Comparison of ENCODE assay signal across 8 mouse cellular contexts in the genomic region with DNA sequence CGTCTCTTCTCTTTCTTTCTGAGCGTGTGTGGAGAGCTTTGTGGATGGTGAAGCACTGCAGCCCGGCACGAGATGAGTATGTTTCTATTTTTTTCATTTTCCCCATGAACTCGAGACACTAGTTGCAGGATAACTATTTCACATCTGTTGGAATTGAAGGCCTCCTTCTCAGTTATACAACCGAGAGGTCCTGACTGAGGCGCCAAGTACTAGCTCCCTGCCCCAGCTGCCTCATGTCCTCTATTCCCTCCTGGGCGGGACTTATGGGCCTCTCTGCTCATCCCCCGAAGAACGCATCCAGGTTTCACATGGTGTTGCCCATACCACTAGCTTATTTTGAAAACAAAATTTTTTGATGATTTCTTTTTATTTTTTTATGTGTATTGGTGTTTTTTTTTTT. TPM values are rescaled to one million over a fixed set of nuclear protein-coding genes. Genes with fewer than 3 reads are reported as not detected.
DNase-seq lines count a peak whose midpoint lies in the region; ATAC-seq and TF ChIP-seq lines count a peak whose summit lies in the region.

No protein-coding gene starts in this region.

- TF ChIP-seq EP300 in MEL (IDR thresholded peaks at IDR 0.05; ENCODE audit: low read depth in 1 of 2, low read length in 2 of 2) = no peak
- TF ChIP-seq EP300 in liver, postnatal 0 days (IDR thresholded peaks at IDR 0.05; ENCODE audit: low read depth) = no peak

- H3K9me3 ChIP-seq in heart, embryonic 11.5 days (replicated peaks; ENCODE audit: control insufficient read depth, low read length) = no peaks in the 10 kb centered on the region
- no peaks in the 10 kb centered on the region for H3K9me3 ChIP-seq in MEL (replicated peaks; ENCODE audit: insufficient read depth, low read length)
- H3K9me3 ChIP-seq in hindbrain, embryonic 12.5 days (replicated peaks) = no peaks in the 10 kb centered on the region
- no peaks in the 10 kb centered on the region for H3K9me3 ChIP-seq in liver, postnatal 0 days (ENCODE audit: low read length)

- 34% methylated on average over 10 of the region's 10 CpGs for WGBS in heart, embryonic 11.5 days (ENCODE audit: insufficient replicate concordance)
- 29% methylated on average over 10 of the region's 10 CpGs for WGBS in hindbrain, embryonic 12.5 days
- WGBS in liver, postnatal 0 days (ENCODE audit: insufficient replicate concordance) = 38% methylated on average over 10 of the region's 10 CpGs

- no peak overlapping the region for H3K9ac ChIP-seq in heart, embryonic 11.5 days (ENCODE audit: low read depth, low read length)
- peak overlapping the region; percentile 60 for H3K9ac ChIP-seq in MEL (ENCODE audit: control insufficient read depth, low read depth, low read length, poor library complexity, severe bottlenecking)
- H3K9ac ChIP-seq in hindbrain, embryonic 12.5 days = no peak overlapping the region
- no peak overlapping the region for H3K9ac ChIP-seq in liver, postnatal 0 days (replicated peaks)

- peaks cover 38% of the 10 kb centered on the region for H3K27me3 ChIP-seq in heart, embryonic 11.5 days (ENCODE audit: control insufficient read depth, insufficient read depth, low read length)
- H3K27me3 ChIP-seq in MEL (ENCODE audit: control insufficient read depth in 1 of 2, insufficient read depth in 2 of 2, low read length in 2 of 2) = peaks cover 0 to 3% of the 10 kb centered on the region in 2 experiments; a peak in 2 of 4 replicates
- H3K27me3 ChIP-seq in hindbrain, embryonic 12.5 days = peaks cover 24% of the 10 kb centered on the region
- peaks cover 36% of the 10 kb centered on the region for H3K27me3 ChIP-seq in liver, postnatal 0 days (ENCODE audit: insufficient read depth, low read length)

- DNase-seq in heart, adult 8-10 months (ENCODE audit: low spot score) = no peak
- peak; percentile 35 for DNase-seq in MEL (ENCODE audit: low read depth, low spot score)
- DNase-seq in liver, postnatal 0 days = no peak
- no peak for DNase-seq in urinary bladder, postnatal 14 days (ENCODE audit: low spot score)
- no peak for DNase-seq in left cerebral cortex, adult 18-20 months (ENCODE audit: low spot score in 2 of 2)
- no peak for DNase-seq in gastrocnemius, postnatal 10 days

- no peaks in the 10 kb centered on the region for H3K79me2 ChIP-seq in MEL (ENCODE audit: control insufficient read depth, insufficient read depth, low read length, poor library complexity)

- TF ChIP-seq POLR2A in MEL (IDR thresholded peaks at IDR 0.05; ENCODE audit: control insufficient read depth in 1 of 2, insufficient read depth in 1 of 2, low read depth in 1 of 2, low read length in 2 of 2, poor library complexity in 1 of 2) = no peak

- no peak overlapping the region for H3K27ac ChIP-seq in heart, embryonic 11.5 days (ENCODE audit: low read depth, low read length)
- H3K27ac ChIP-seq in MEL (ENCODE audit: control insufficient read depth, low read depth, low read length) = no peak overlapping the region
- H3K27ac ChIP-seq in hindbrain, embryonic 12.5 days = no peak overlapping the region; the same call in 1 of the 2 replicates
- H3K27ac ChIP-seq in liver, postnatal 0 days (ENCODE audit: low read depth) = no peak overlapping the region

- peak overlapping the region; percentile 47 for H3K4me2 ChIP-seq in heart, embryonic 11.5 days
- H3K4me2 ChIP-seq in hindbrain, embryonic 12.5 days (replicated peaks) = peak overlapping the region; percentile 60
- peak overlapping the region; percentile 58 for H3K4me2 ChIP-seq in liver, postnatal 0 days (ENCODE audit: low read depth, low read length)

- peaks cover 17% of the 10 kb centered on the region for H3K4me1 ChIP-seq in heart, embryonic 11.5 days (ENCODE audit: control insufficient read depth, insufficient read depth, low read length)
- H3K4me1 ChIP-seq in MEL (ENCODE audit: control insufficient read depth in 1 of 2, insufficient read depth in 2 of 2, low read length in 2 of 2) = peaks cover 0 to 10% of the 10 kb centered on the region in 2 experiments; a peak in 2 of 4 replicates
- peaks cover 53% of the 10 kb centered on the region for H3K4me1 ChIP-seq in hindbrain, embryonic 12.5 days
- H3K4me1 ChIP-seq in liver, postnatal 0 days (ENCODE audit: insufficient read depth) = peaks cover 10% of the 10 kb centered on the region

- no peak for TF ChIP-seq RAD21 in MEL (IDR thresholded peaks at IDR 0.05; ENCODE audit: low read depth, low read length)

- no peak for ATAC-seq in heart, embryonic 11.5 days (replicated peaks; ENCODE audit: insufficient number of reproducible peaks, low FRiP score, low TSS enrichment)
- no peak for ATAC-seq in hindbrain, embryonic 12.5 days (ENCODE audit: low FRiP score)
- ATAC-seq in liver, postnatal 0 days = no peak

- TF ChIP-seq CTCF in MEL (IDR thresholded peaks at IDR 0.05 in 2 of 3, conservative IDR thresholded peaks at IDR 0.05 in 1 of 3; ENCODE audit: control insufficient read depth in 1 of 3, insufficient read depth in 1 of 3, low read depth in 2 of 3, low read length in 3 of 3, poor library complexity in 1 of 3, severe bottlenecking in 1 of 3) = no peak
- no peak for TF ChIP-seq CTCF in liver, postnatal 0 days (IDR thresholded peaks at IDR 0.05; ENCODE audit: low read depth)

- 0 out of 2 replicates have a peak overlapping the region, but pooled peaks have one; percentile 13 for H3K4me3 ChIP-seq in heart, embryonic 11.5 days (ENCODE audit: low read depth, low read length)
- peak overlapping the region; percentile 55 to 69 for H3K4me3 ChIP-seq in MEL (ENCODE audit: control insufficient read depth in 1 of 2, insufficient read depth in 1 of 2, low read depth in 2 of 2, low read length in 2 of 2)
- peak overlapping the region; percentile 20; the same call in 1 of the 2 replicates for H3K4me3 ChIP-seq in hindbrain, embryonic 12.5 days
- no peak overlapping the region for H3K4me3 ChIP-seq in liver, postnatal 0 days (ENCODE audit: low read depth, low read length)

- no peaks in the 10 kb centered on the region for H3K36me3 ChIP-seq in heart, embryonic 11.5 days (ENCODE audit: control insufficient read depth, insufficient read depth, low read length)
- no peaks in the 10 kb centered on the region for H3K36me3 ChIP-seq in MEL (ENCODE audit: control insufficient read depth in 1 of 2, insufficient read depth in 2 of 2, low read length in 2 of 2)
- H3K36me3 ChIP-seq in hindbrain, embryonic 12.5 days = no peaks in the 10 kb centered on the region
- H3K36me3 ChIP-seq in liver, postnatal 0 days (replicated peaks; ENCODE audit: insufficient read depth, low read length) = no peaks in the 10 kb centered on the region

RNA-seq across cellular contexts. Expression of a gene that starts 3.9 kb away (rescaled TPM):
- 3.5 and 4.2 TPM in 2 replicates for polyA plus RNA-seq in heart, embryonic 11.5 days (2014; fragmentation: Nextera tagmentation; extraction: Ambion mirVana)
- 1 to 10 TPM; 1.0 to 1.5 (median 1.1) TPM for total RNA-seq in heart, adult 8-10 months (2022)
- total RNA-seq in MEL (2012; rRNA removed) = 0.39 TPM in 1 of 2 replicates, not detected in the other
- 1 to 10 TPM in 1 of 2 experiments, not detected in 1; 2.2 TPM for polyA plus RNA-seq in MEL (2012; ENCODE audit: insufficient read depth in 1 of 2, insufficient read length in 2 of 2, low read depth in 1 of 2, low replicate concordance in 2 of 2, missing spikeins in 1 of 2)
- polyA plus RNA-seq in hindbrain, embryonic 12.5 days (2016; fragmentation: Nextera tagmentation; extraction: Ambion mirVana) = 12.1 and 13.6 TPM in 2 replicates
- 0.15 and 0.20 TPM in 2 replicates for polyA plus RNA-seq in liver, postnatal 0 days (2015; fragmentation: Nextera tagmentation; extraction: Ambion mirVana)
- 1 to 10 TPM; 2.9 to 3.4 TPM for total RNA-seq in left cerebral cortex, adult 18-20 months (2021)
- total RNA-seq in gastrocnemius, postnatal 10 days (2021) = 1 to 10 TPM; 1.3 to 2.7 TPM

RNA-seq across cellular contexts. Expression of a gene that starts 10.8 kb away (rescaled TPM):
- 0.19 and 0.34 TPM in 2 replicates for polyA plus RNA-seq in heart, embryonic 11.5 days (2014; fragmentation: Nextera tagmentation; extraction: Ambion mirVana)
- 1 to 10 TPM; 1.9 to 3.5 (median 3.1) TPM for total RNA-seq in heart, adult 8-10 months (2022)
- 19.6 and 22.8 TPM in 2 replicates for total RNA-seq in MEL (2012; rRNA removed)
- polyA plus RNA-seq in MEL (2012; ENCODE audit: insufficient read depth in 1 of 2, insufficient read length in 2 of 2, low read depth in 1 of 2, low replicate concordance in 2 of 2, missing spikeins in 1 of 2) = 10 to 100 TPM in 1 of 2 experiments, not detected in 1; 23.7 TPM
- 1.6 and 2.1 TPM in 2 replicates for polyA plus RNA-seq in hindbrain, embryonic 12.5 days (2016; fragmentation: Nextera tagmentation; extraction: Ambion mirVana)
- polyA plus RNA-seq in liver, postnatal 0 days (2015; fragmentation: Nextera tagmentation; extraction: Ambion mirVana) = 1.1 and 1.7 TPM in 2 replicates
- total RNA-seq in left cerebral cortex, adult 18-20 months (2021) = under 1 TPM in 1 of 2 experiments, not detected in 1; 0.12 TPM
- 1 to 10 TPM; 1.8 to 2.9 TPM for total RNA-seq in gastrocnemius, postnatal 10 days (2021)

RNA-seq across cellular contexts. Expression of a gene that starts 20.4 kb away (rescaled TPM):
- polyA plus RNA-seq in heart, embryonic 11.5 days (2014; fragmentation: Nextera tagmentation; extraction: Ambion mirVana) = 9.5 and 10.6 TPM in 2 replicates
- 1 to 10 TPM; 8.0 to 9.5 (median 8.6) TPM for total RNA-seq in heart, adult 8-10 months (2022)
- 0.31 and 0.49 TPM in 2 replicates for total RNA-seq in MEL (2012; rRNA removed)
- polyA plus RNA-seq in MEL (2012; ENCODE audit: insufficient read depth in 1 of 2, insufficient read length in 2 of 2, low read depth in 1 of 2, low replicate concordance in 2 of 2, missing spikeins in 1 of 2) = 1 to 10 TPM in 1 of 2 experiments, not detected in 1; 2.1 TPM
- polyA plus RNA-seq in hindbrain, embryonic 12.5 days (2016; fragmentation: Nextera tagmentation; extraction: Ambion mirVana) = 9.0 and 10.4 TPM in 2 replicates
- polyA plus RNA-seq in liver, postnatal 0 days (2015; fragmentation: Nextera tagmentation; extraction: Ambion mirVana) = 0.09 TPM in 2 replicates
- 100 to 1,000 TPM; 186 to 201 TPM for total RNA-seq in left cerebral cortex, adult 18-20 months (2021)
- 10 to 100 TPM in 1 of 2 experiments, 1 to 10 TPM in 1; 9.5 to 10.9 TPM for total RNA-seq in gastrocnemius, postnatal 10 days (2021)

RNA-seq across cellular contexts. Expression of a gene that starts 28.4 kb away (rescaled TPM):
- 150 and 156 TPM in 2 replicates for polyA plus RNA-seq in heart, embryonic 11.5 days (2014; fragmentation: Nextera tagmentation; extraction: Ambion mirVana)
- total RNA-seq in heart, adult 8-10 months (2022) = 100 to 1,000 TPM; 153 to 208 (median 191) TPM
- 450 and 482 TPM in 2 replicates for total RNA-seq in MEL (2012; rRNA removed)
- polyA plus RNA-seq in MEL (2012; ENCODE audit: insufficient read depth in 1 of 2, insufficient read length in 2 of 2, low read depth in 1 of 2, low replicate concordance in 2 of 2, missing spikeins in 1 of 2) = 1,000 to 10,000 TPM in 1 of 2 experiments, 100 to 1,000 TPM in 1; 515 to 1,030 TPM
- 185 and 210 TPM in 2 replicates for polyA plus RNA-seq in hindbrain, embryonic 12.5 days (2016; fragmentation: Nextera tagmentation; extraction: Ambion mirVana)
- 58.8 and 60.3 TPM in 2 replicates for polyA plus RNA-seq in liver, postnatal 0 days (2015; fragmentation: Nextera tagmentation; extraction: Ambion mirVana)
- total RNA-seq in left cerebral cortex, adult 18-20 months (2021) = 1,000 to 10,000 TPM; 1,746 to 1,798 TPM
- total RNA-seq in gastrocnemius, postnatal 10 days (2021) = 100 to 1,000 TPM; 255 to 271 TPM

RNA-seq across cellular contexts. Expression of a gene that starts 49.0 kb away (rescaled TPM):
- polyA plus RNA-seq in heart, embryonic 11.5 days (2014; fragmentation: Nextera tagmentation; extraction: Ambion mirVana) = 1.5 and 2.0 TPM in 2 replicates
- 1 to 10 TPM; 3.5 to 4.9 (median 4.3) TPM for total RNA-seq in heart, adult 8-10 months (2022)
- total RNA-seq in MEL (2012; rRNA removed) = not detected in 2 replicates
- under 1 TPM in 1 of 2 experiments, not detected in 1; 0.07 TPM for polyA plus RNA-seq in MEL (2012; ENCODE audit: insufficient read depth in 1 of 2, insufficient read length in 2 of 2, low read depth in 1 of 2, low replicate concordance in 2 of 2, missing spikeins in 1 of 2)
- 55.6 and 60.3 TPM in 2 replicates for polyA plus RNA-seq in hindbrain, embryonic 12.5 days (2016; fragmentation: Nextera tagmentation; extraction: Ambion mirVana)
- 0.06 and 0.09 TPM in 2 replicates for polyA plus RNA-seq in liver, postnatal 0 days (2015; fragmentation: Nextera tagmentation; extraction: Ambion mirVana)
- total RNA-seq in left cerebral cortex, adult 18-20 months (2021) = 100 to 1,000 TPM; 291 to 326 TPM
- total RNA-seq in gastrocnemius, postnatal 10 days (2021) = 10 to 100 TPM; 20.6 to 24.5 TPM

Comparison
In these comparisons a context has a peak if more than half of its experiments do, and no peak if none do; other contexts are left out.
1. RNA of a gene that starts 20.4 kb away (total RNA-seq): 186 to 201 TPM in left cerebral cortex, adult 18-20 months; 9.5 to 10.9 TPM in gastrocnemius, postnatal 10 days, 8.0 to 9.5 TPM in heart, adult 8-10 months and 0.31 to 0.49 TPM in MEL; every median in the first group is over 10 times any median in the second.
2. Peak in every context shown above with its lines, with median percentiles within 50 percentile points of each other: H3K4me2 ChIP-seq.